Mouse (Mus musculus) embryo, embryonic 10.5 days (tissue): ENCODE results near the gene Slc34a3.
A peak's percentile ranks its signal among the peaks of the same experiment; 100 is the strongest.

Source experiments
- DNase-seq: peaks from one replicate; pipeline ENCODE4 v3.0.0-alpha.2; 2015; ENCODE audit warnings: low spot score

Gene Slc34a3

DNA sequence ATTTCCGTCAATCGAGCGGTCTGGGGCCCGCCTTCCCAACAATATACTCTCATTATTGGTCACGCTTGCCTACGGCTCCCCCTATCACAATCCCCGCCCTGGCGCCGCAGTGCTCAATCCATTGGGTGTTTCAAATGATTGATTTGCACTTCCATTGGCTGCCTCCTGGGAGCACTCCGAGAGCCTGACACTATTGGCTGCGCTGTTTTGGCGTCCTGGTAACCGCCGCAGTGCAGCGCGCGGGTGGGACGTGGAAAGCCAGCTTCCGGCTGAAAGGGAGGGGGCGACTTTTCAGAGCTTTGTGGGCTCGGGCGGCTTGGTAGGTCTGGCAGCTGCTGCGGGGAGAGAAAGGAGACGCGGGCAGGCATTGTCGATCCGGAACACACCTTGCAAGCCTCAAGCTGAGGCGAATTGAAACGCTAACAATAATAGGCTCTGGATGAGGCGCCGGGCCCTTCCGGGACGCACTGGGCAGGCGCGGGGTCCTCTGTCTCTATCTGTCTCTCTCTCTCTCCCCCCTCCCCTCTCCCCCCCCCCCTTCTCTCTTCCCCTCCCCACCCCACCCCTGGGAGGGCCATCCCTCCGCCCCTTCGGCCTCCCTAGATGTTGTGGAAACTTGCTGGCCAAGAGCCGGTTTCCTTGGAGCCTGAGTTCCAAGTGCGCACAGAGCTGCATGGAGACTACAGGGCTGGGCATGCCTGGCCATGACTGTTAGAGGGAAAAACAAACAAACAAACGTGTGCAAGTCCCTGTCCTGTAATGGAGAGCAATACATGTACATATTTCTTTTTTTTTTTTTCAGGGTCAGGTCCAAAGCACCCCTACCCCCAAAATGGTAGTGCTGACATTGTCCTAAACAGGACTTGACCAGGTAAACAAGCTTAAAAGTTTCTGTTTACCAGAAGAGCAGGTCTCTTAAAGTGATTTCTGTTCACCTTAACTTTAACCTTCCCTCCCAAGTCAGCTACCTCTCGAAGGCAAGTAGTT lies 9.1 kb downstream of the Slc34a3 start:
- DNase-seq, result peak; percentile 100

DNA sequence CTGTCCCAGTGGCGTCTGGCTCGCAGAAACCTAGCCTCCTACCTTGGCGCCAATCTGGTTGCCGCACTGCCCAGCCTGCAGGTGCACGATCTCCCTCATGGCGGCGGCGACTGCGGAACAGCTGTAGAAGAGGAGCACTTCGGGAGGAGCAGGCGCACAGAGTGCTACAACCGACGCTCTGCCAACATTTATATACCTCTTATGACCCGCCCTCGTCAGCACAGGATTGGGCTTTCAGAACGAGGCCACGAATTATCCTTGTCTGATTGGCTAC lies 9.7 kb downstream of the Slc34a3 start, which contains the start of gene Tubb4b:
TSS of gene Tubb4b (minus strand) at position 211 of the 274 bp plus-strand sequence.
- DNase-seq, result no peak

DNA sequence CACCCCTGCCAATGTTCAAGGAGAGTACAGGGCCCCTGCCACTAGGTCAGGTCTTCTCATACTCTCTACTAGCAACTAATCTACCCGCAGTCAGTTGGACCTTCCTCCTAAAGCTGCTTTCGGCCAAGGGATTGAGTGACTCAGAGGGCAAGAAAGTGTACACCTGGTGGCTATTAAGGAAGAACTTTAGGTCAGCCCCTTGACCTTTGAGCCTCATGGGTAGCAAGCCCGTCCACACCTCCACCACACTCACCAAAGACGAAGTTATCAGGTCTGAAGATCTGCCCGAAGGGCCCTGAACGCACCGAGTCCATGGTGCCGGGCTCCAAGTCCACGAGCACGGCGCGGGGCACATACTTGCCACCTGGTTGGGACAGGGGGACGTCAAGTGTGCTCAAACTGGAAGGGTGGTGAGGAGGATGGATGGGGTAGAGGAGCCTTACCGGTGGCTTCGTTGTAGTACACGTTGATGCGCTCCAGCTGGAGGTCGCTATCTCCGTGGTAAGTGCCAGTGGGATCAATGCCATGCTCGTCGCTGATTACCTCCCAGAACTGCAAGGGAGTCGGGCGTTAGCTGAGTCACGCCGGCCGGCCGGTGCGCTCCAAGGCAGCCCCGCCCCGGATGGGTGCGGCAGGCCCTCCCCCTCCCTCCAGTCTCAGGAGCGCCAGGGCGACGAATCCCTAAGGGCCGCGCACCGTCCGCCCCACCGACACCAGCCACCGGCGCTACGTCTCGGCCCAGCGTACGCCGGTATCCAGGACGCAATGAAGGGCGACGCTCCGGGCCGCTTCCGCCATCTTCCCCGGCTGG lies 10.3 kb downstream of the Slc34a3 start:
- DNase-seq, result peak; percentile 28

DNA sequence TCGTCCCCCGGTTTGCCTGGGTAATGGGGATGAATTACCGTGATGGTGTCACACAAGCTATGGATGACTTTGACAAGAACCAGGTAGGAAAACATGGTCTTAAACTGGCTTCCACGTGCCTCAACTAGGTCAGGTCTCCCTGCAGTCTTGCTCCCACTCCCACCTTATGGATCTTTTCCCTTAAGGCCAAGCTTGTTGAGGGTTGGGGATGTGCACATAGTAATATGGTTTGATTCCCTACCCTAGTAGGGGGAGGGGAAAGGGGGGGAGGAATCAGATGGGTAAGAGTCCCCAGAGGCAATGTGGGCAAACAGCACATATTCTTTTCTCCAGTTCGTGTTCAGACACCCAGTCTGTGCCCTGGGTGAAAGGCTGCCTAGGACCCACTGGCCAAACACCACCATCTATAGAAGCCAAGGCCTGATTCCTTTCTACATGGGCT lies 12.8 kb downstream of the Slc34a3 start:
- no peak for DNase-seq

DNA sequence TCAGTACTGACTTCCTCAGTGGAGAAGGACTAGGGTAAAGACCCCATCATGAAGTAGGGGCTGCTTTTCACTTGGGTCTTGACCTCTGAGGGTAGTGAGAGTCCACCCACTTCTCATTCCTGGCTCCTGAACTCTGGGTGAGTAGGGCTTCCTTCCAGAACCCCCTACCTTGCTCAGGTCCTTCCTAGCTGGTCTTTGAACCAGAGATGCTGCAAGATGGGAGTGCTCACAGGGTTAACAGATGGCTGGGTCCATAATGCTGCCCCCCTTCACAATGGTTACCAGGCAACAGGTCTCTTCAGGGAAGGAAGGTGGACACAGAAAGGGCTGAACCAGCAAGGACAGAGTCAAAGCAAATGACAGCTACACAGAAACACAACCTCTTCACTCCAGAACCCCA lies 15.7 kb downstream of the Slc34a3 start, which contains the start of gene Fam166a:
TSS of gene Fam166a (plus strand) at position 301 of the 400 bp plus-strand sequence.
- no peak for DNase-seq

DNA sequence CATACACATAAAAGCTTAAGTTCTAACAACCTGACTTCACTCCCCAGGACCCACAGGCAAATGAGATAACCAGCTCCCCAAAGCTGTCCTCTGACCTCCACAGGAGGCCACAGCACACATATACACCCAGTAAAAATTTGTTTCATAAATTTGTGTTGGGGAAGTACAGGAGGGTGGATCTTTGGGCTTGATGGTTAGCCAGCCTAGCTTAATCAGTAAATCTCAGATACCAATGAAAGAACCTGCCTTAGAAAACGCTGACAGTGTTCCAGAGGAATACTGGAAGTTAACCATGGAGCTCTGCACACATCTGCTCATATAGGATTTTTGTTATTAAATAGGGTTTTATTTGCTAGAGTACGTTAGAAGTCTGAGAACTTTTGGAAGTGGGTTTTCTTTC lies 16.5 kb downstream of the Slc34a3 start:
- DNase-seq, result no peak

DNA sequence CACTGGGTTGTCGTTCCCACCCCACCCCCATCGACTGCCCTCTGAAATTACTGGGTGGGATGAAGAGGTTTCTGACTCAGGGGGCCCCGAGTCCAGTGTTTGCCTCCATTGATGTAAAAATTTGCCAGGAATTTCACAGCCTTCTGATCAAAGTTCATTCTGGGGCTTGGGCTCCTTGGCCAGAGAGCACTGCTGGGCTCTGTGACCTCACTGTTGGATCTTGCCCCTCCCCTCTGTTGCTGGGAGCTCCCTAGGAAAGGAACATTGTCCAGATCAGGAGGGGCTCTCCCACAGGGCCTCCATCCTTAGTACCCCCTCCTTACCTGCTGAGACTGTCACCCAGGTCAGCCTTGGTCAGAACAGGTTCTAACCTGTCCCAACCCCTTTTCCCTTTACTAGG lies 19.7 kb downstream of the Slc34a3 start, which contains the start of gene Stpg3:
TSS of gene Stpg3 (minus strand) at position 194 of the 400 bp plus-strand sequence.
- DNase-seq, result no peak

DNA sequence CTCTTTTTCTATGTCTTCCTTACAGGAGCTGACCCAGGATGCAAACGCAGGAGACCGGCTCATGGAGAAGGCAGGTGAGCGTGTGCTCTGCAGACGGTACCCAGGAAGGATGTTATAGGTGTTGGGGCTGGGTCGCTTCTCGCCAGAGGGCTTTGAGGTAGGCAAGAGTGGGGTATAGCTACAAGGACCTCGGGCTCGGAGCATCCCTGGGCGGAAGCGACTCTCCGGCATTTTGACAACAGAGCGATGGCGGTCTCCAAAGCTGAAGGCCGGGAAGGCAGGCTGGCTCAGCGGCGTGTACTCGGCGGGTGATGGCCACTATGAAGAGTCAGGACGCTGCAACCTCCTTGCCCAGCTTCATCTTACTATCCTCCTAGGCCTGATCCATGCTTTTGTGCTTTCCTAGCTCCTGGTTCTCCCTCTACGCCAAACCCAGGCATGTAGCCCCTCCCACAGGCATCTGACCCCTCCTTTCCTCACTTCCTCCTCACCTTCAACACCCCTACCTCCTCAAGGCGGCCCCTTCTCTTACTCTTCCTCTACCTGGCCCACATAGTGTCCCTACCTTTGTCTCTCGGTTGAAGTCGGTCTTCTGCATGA lies 20.8 kb downstream of the Slc34a3 start:
- DNase-seq, result no peak

DNA sequence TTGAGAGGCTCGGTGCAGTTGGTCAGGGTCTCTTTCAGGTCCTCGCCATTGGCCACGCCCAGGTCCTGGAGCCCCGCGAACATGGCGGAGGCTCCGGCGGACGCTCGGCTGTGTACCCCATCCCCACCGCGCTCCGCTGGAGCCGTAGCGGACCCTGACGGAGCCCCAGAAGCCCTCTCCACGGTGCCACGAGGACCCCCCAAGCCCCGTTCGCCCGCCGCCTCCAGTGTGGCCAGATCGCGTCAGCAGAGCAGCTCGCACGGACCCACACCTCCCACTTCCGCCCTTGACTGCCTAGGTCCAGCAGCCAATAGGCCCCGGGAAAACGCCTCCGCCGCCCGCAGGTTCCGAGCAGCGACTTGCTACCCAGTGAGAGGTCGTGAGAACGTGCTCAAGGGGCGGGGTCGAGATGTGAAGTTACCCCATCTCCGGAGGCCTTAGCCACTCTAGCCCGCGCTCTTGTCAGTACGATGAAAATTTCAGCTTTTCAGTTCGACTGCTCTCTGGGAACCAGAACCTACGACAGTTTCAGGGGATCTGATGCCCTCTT lies 23.0 kb downstream of the Slc34a3 start, which contains the start of gene Nelfb:
TSS of gene Nelfb (minus strand) at position 369 of the 550 bp plus-strand sequence.
- DNase-seq, result peak; percentile 95

DNA sequence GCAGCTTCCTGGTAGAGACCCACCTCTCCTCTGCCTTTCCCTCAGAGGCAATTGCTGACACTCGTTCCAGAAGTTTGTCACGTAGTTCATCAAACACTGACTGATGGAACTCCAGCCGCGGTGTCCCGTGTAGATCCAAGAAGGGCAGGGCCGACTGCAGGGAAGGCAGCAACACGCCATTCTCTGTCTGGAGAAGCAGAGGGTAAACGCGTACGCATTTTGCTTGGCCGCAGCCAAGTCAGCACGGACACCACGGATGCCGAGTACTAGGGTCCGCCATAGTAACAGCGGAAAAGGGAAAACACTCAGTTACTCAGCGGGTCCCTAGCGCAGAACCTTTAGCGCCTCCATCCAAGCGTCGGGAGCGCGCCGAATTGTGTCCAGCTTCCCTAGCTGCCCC lies 23.5 kb downstream of the Slc34a3 start:
- no peak for DNase-seq

DNA sequence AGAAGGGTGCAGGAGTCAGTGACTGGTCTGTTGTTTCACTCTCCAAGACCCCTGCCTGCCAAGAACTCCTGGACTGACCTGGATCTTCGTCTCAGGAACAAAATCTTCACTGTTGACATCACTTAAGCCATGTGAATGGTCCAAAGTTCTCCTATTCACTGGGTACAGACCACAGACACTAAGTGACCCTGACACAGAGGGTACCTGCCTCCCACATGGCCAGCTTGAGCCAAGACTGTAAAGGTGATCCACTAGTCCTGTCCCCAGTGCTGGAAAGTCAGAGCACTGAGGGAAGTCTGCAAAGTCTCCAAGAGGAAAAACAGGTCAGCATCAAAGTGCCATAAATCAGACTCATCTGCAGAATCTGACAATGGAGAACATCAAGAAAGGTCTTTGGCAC lies 26.6 kb downstream of the Slc34a3 start:
- DNase-seq, result no peak

DNA sequence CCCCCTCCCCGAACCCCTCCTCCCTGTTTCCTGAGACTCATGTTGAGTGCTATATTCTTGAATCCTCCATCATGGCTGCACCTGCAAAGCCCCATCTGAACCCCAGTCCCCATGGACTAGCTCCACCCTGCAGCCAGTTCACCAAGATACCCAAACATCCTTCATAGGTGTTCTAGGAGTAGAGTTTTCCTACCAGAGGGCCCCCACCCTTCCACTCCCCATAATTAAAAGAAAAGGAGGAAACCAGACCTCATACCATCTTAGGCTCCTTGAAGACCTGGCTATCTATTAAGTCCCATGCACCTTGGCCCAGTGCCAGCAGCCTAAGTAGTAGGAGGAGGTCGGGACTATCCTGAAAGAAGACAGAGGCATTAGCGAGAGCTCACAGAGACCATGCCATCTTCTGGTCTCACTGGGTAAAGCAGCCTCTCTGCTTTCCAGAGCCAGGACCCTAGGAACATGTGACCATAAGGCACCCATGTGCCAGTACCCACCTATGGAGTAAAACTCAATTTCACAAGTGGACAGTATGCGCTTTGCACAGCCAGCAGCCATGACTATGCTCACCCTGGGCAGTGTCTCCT lies 30.4 kb downstream of the Slc34a3 start:
- no peak for DNase-seq

DNA sequence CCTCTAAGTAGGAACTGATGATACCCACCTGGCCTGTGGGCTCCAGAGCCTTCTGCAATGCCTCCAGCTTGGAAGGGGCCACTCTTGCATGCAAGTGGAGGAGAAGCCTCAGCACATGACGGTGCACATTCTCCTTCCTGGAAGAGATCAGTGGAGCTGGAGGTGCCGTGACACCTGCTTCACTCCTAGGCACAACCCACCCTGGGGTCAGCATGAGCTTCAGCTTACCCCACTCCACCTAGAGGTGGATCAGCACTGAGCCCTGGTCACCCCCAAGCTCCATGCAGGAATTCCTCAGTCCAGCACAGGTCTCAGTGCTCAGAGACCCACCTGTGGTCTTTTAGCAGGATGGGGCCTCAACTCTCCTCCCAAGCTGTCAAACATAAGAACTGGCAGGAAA lies 33.5 kb downstream of the Slc34a3 start:
- no peak for DNase-seq

DNA sequence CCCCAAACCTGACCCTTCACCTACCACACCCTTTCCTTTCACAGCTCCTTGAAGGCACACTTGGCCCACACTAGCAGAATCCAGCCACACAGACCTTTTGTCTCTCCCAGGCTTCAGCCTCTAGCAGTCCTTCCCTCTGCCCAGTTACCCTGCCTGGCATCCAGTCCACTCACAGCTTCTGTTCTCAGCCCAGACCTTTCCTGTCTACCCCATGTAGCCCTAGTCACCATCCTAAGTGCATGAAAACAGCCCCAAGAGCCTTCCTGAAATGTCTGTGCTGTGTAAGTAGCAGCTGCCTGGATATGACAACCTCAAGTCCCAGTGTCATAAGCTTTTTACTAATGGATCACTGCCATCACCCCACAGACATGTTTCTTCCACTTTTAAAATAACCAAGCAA lies 36.2 kb downstream of the Slc34a3 start:
- no peak for DNase-seq

DNA sequence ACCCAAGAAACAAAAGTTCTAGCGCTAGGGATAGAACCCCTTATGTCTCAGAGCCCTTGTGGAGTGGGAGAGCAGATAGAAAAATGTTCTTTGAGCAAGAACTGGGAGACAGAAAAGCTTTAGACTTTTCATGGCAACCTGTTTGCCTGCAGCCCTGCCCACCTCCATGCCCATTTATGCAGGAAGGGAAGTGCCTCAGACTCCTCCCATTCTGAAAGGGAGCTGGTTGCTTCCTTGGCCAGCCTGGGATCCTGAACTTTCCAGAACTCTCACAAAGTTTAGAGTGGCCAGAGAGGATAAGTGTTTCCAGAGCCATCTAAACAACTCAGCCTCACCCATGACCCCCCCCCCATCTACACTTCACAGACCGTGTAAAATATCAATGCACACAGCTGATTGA lies 37.0 kb downstream of the Slc34a3 start:
- DNase-seq, result no peak

DNA sequence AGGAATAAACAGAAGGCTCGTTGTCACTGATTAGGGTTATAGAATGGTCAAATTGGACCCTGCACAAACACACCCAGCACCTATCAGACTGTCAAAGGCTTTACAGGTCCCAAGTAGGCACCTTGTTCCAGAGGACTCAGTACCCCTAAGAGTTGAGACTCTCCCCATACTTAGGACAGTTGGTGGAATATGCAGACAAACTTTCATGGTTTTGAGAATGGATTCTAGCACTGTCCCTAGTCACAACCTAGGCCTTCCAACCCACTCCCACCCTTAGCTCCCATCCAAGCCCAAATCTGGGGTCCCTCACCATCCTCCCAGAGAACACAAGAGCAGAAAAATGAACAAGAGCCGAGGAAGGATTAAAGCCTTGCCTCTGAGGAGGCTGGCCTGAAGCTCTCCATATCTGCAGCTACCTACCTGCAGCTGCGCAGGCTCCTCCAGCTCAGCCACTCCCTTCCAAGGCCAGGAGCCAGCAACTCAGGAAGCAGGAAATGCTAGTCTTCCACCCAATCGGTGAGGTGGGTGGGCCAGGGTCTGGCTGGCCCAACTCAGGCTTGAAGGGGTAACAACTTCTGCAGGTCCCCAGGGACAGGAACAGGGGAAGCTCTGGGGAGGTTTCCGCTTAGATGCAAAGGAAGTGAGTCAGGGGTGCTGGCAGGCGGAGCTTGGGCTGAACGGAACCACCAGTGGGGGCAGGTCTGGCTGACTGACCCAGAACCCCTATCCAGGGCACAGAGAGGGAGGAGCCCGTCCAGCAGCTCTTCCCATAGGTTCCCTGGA lies 37.8 kb downstream of the Slc34a3 start, which contains the start of gene Tor4a:
TSS of gene Tor4a (minus strand) at position 715 of the 783 bp plus-strand sequence.
- DNase-seq, result peak; percentile 41

DNA sequence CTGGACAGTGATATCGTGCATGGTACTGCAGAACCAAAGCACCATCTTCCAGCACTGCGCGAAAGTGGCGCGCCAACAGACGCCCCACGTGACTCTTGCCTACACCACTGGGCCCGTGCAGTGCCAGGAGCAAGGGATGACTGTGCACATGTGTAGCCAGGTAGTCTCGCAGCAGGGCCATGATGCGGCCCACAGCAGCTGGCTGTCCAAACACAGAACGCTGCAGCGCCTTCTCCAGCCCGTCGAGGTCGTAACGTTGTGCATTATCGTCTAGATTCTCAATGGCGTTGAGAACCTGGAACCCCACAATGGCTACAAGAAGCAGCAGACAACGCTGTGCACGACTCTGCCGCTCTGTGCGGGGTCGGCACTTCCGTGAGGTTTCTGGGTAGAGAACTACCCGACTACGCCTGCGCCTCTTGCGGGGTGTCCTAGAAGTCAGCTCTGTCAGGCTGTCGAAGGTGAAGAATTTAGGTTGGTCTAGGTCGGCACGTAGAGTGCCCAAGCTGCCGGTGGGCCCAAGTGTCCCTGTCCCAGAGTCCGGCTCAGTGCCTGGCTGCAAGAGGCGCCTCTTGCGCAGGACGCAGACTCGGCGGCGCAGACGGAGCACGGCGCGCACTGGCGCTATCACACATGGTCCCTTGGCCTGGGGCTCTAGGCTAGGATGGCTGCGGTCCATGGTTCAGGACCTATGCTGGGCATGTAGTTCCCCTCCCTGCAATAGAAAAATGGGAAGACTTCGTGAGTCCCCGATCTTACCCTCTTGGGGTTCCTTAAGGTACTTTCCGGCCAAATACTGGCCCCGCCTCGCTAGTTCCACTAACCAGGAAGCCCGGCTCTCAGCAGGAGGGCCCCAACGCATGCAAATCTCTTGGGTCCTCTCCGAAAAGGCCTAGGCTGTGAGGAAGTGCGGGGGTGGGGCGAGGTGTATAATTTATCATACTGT lies 38.7 kb downstream of the Slc34a3 start:
- DNase-seq, result no peak

DNA sequence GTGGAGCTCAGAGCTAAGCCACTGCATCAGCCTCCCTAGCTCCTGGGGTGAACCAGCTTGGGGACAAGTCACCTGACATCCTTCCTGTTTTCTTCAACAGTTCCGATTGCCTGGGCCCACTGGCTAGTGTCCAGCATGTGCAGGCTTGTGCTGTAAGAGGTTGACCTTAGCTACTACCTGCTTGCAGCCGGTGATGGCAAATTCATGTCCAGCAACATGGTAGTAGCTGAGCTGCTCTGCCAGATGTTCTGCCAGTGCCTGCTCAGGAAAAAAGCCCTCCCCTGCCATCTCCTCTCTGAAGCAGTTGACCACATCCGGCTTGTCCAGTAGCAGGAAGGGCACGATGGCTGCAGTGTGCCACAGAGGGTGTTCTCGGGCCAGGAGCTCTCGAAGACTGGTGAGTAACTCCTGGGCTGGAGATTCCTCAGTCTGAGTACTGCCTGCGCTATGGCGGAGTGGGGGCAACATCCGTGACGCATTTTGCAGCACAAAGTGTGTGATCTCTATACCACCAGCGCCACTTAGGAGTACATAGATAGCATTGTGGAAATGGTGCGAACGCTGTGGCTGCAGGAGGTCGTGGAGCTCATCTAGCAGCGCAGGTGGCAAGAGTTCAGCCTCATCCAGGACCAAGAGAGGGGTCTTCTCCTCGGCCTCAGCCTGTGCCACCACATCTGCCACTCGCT lies 39.5 kb downstream of the Slc34a3 start:
- no peak for DNase-seq

DNA sequence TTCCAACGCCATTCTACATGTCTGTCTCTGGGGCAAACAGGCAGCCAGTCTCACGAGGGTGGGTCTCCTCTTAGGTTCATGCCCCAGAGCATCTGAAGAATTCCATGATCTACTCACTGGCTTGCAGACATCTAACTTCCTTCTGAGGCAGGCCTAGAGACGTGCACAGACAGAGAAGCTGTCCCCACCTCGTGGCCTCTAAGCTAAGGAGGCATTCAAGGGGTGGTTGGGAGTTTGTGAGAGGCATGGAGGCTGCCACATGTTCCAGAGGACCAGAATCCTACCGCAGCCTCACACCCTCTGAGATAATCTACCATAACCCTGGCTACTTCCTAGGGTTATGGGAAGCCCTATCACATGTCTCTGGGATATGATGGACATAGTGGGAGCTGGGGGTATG lies 40.2 kb downstream of the Slc34a3 start:
- no peak for DNase-seq
